Mouse (Mus musculus) heart, adult 9 months (tissue): ENCODE results near the gene Gtf3c5.

Source experiments
- DNase-seq, 2 experiments: peaks; one replicate each; pipeline ENCODE4 v3.0.0; 2022; ENCODE audit warnings: low spot score in 2 of 2

Gtf3c5 gene

GRCm38 (mm10) chr2:28607341-28608165, 24.0 kb upstream of the Gtf3c5 start:
- DNase-seq, result no peak

GRCm38 (mm10) chr2:28606601-28607340, 23.2 kb upstream of the Gtf3c5 start:
- no peak for DNase-seq

GRCm38 (mm10) chr2:28605789-28606541, 22.4 kb upstream of the Gtf3c5 start:
- no peak for DNase-seq

- DNase-seq, result no peak
Measured at GRCm38 (mm10) chr2:28603542-28603941, 20.0 kb upstream of the Gtf3c5 start.

- no peak for DNase-seq
Measured at GRCm38 (mm10) chr2:28601720-28602590, 18.4 kb upstream of the Gtf3c5 start.

GRCm38 (mm10) chr2:28599569-28599900, 16.0 kb upstream of the Gtf3c5 start:
- DNase-seq, result no peak

- no peak for DNase-seq
Measured at GRCm38 (mm10) chr2:28598692-28599568, 15.4 kb upstream of the Gtf3c5 start.

GRCm38 (mm10) chr2:28597733-28598547, 14.4 kb upstream of the Gtf3c5 start:
- no peak for DNase-seq

- DNase-seq, result no peak
Measured at GRCm38 (mm10) chr2:28596998-28597397, 13.4 kb upstream of the Gtf3c5 start.

GRCm38 (mm10) chr2:28596021-28596420, 12.5 kb upstream of the Gtf3c5 start:
- DNase-seq, result no peak

GRCm38 (mm10) chr2:28592809-28593208, 9.3 kb upstream of the Gtf3c5 start:
- DNase-seq, result no peak

GRCm38 (mm10) chr2:28591479-28591878, 7.9 kb upstream of the Gtf3c5 start:
- peak in 1 of 2 experiments; percentile 50 for DNase-seq

GRCm38 (mm10) chr2:28588574-28588973, 5.0 kb upstream of the Gtf3c5 start:
- DNase-seq, result no peak

GRCm38 (mm10) chr2:28585730-28586129, 2.2 kb upstream of the Gtf3c5 start:
- DNase-seq, result no peak

- DNase-seq, result peak; percentile 61 to 78
Measured at GRCm38 (mm10) chr2:28585043-28585571, 1.6 kb upstream of the Gtf3c5 start.

- peak; percentile 89 for DNase-seq
Measured at GRCm38 (mm10) chr2:28582647-28583353, 751 bp downstream of the Gtf3c5 start.

- no peak for DNase-seq
Measured at GRCm38 (mm10) chr2:28578003-28578402, 5.5 kb downstream of the Gtf3c5 start.

GRCm38 (mm10) chr2:28576815-28577214, 6.7 kb downstream of the Gtf3c5 start:
- DNase-seq, result no peak

- no peak for DNase-seq
Measured at GRCm38 (mm10) chr2:28575341-28575740, 8.2 kb downstream of the Gtf3c5 start.
